Mouse (Mus musculus) embryo, embryonic 11.5 days (tissue): ENCODE measurements around the gene Cdk7.
"Not testable (repeated sequence)": the region's sequence is repeated elsewhere in the genome, so short reads cannot be mapped to it uniquely, and the experiment has no call there.

Experiments
- DNase-seq: peaks from one replicate; pipeline ENCODE4 v3.0.0-alpha.2; 2012; ENCODE audit warnings: low read depth, low spot score

Gene Cdk7

GRCm38 (mm10) chr13:100730861-100731176 lies at the start of gene Cdk7:
Gene Cdk7 (minus strand): TSS chr13:100730939.
- DNase-seq: peak; percentile 94

GRCm38 (mm10) chr13:100777491-100777890 lies 46.8 kb upstream of the Cdk7 start:
- DNase-seq: no peak

DNA sequence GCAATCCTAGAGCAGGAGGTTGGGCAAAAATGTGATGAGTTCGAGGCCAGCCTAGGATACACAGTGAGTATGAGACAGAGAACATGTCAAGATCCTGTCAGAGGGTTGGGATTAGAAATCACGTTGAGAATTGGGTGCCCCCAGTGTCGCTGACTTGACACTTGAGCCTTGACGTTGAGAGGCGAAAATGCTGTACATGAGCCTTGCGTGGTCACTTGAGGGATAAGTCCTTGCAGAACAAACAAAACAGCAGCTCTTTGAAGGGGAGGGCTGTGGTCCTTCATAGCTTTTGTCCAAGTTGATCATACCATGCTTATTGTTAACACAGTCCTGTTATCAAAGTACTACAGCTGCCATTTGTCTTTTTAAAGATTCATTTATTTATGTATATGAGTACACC lies 46.0 kb upstream of the Cdk7 start:
- DNase-seq: no peak

DNA sequence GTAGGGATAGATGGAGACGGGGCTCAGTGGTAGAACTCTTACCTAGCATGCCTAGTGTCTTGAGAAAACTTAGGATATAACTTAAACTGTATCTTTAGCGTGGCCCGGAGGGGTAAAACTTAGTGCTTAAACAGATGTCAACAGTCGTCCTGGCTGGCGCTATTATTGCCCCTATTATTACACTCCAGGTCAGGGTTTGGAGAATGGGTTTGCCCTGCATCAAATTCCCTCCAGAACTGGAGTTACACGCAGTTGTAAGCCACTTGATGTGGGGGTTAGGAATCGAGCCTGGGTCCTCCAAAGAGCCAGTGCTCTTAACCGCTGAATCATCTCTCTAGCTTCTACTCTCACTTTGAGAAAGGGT lies 45.3 kb upstream of the Cdk7 start:
- DNase-seq: no peak

DNA sequence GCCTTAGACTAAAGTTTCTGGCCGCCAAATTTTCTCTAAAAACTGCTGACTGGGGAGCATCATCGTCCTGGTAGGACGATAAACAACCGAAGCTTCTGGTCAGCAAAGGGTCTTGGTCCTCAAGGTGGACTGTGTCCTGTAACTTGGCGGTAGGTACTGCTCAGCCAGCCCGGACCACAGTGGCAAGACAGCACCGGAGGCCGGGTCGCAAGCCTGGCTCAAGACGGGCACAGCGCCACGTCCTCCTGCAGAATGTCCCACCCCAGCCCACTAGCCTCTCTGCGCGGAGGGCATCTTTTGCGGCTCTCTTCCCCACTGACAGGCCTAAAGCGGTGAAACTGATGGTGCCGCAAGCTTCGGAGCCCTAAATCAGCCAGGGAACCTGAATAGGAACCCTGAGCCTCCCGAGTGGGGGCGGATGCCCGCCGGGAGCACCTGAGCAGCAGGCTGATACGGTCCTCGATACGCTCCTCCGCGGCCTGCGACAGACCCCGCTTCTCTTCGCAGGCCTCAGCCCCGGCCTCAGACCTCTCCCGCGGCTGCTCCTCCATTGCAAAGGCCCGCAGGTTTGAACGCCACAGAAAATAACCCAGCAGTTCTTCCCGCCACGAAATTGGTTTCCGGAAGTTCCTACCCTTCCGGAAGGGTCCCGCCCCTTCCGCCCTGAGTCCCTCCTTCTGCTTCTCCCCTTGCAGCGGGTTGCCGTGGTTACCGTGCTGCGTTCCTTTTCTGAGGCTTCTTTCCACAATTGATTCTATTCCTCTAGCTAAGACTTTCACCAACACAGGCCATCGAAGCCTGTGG lies 44.7 kb upstream of the Cdk7 start, which contains the start of gene Cenph:
Cenph (minus strand) TSS at position 648 of the 804 bp plus-strand sequence.
- DNase-seq: peak; percentile 82

DNA sequence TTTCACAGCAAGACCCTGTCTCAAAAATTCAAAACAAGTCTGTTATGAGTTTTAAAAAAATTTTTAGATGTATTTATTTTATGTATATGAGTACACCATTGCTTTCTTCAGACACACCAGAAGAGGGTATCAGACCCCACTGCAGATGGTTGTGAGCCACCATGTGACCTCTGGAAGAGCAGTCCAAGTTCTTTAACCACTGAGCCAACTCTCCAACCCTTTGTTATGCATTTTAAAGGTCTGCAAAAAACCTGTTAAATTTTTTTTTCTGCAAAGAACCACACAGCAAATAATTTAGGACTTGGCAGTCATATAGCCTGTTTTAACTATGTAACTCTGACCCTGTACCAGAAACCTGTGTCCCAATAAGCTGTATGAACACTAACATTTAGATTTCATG lies 44.0 kb upstream of the Cdk7 start:
- DNase-seq: no peak

GRCm38 (mm10) chr13:100755329-100755728 lies 24.6 kb upstream of the Cdk7 start:
- DNase-seq: no peak

DNA sequence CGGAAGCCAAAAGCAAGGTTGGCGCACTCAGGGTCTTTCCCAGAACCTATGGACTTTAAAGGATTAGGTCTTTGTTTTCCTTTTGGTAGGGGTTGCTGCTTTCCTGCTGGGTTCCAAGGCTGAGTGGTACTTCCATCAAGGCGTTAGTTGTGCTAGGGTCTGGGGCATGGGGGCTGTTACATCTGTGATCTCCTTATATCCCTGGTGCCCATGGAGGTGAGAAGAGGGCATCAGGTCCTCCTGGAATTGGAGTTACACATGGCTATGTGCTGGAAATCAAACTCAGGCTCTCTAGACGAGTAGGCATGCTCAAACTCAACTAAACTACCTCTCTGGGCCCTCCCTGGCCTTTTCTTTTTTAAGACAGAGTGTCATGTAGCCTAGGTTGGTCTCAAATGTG lies 23.4 kb upstream of the Cdk7 start:
- no peak for DNase-seq

- no peak for DNase-seq
These were observed 22.3 kb upstream of the Cdk7 start for GRCm38 (mm10) chr13:100753011-100753410.

DNA sequence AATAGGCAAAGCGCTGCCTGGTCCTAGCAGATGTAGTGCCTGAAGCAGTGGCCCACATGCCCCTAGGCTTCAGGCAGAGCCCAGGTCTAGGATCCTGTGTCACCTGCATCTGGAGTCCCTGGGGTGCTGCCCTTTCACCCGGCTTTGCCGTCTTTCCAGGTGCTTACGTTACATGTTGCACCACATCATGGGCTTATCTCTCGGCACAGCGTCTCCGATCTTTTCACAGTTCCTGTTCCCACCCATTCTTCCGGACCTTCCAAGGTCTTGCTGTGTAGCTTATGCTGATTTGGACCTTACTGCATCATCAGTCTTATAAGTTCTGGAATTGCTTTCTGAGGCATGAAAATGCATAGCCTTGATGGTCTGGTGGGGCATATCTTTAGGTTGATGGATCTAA lies 21.8 kb upstream of the Cdk7 start:
- no peak for DNase-seq

DNA sequence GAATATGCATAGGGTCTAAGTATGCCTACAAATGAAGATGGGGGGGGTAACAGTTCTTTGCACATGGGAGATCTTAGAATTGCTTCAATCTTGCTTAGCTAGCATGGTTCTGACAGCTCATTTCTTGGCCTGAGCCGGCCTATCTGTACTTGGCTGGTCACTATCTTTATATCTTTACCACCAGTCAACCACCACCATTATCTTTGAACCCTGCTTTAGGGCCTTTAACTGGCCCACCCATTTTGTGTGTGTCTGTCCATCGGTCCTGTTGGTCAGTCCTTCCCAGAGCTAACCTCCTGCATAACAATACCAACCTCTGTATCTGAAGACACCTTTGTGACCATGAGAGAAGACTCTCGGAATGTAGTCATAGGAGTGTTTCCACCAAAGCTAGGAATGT lies 20.7 kb upstream of the Cdk7 start:
- DNase-seq: no peak

DNA sequence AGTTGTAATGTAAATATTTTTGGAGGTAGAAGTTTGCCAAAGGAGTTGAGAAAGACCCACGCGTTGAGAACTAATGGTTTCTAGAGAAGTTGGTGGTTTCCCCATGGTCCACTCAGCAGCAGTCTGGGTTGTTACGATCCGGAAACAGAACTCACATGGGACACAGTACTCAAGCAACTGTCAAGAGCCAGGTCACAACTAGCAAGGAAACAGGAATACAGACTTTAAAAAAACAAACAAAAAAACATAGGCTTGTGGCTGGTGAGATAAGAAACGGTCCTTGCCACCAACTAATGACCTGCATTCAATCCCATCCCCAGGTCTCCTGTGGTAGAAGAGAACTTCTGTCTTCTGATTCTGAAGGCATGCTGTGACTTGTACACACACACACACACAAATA lies 20.1 kb upstream of the Cdk7 start:
- no peak for DNase-seq

DNA sequence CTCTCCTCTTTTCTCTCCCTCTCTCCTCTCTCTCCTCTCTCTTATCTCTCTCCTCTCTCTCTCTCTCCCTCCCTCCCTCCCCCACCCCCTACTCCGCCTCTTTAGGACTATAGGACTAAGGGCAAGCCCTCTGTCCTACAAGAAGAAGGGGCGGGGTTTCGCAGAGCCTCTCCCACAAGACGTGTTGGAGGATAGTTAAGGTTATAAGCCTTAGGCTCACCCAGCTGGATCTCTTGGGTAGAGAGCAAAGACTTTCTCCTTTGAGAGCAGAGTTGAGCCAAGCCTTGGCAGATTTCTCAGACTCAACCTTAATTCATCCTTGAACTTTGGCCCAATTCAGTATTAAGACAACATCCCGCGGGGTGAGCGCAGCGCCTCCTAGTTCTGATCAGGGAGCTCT lies 17.9 kb upstream of the Cdk7 start:
- no peak for DNase-seq

GRCm38 (mm10) chr13:100746090-100746489 lies 15.4 kb upstream of the Cdk7 start:
- DNase-seq: no peak

- peak; percentile 83 for DNase-seq
These were observed 13.5 kb upstream of the Cdk7 start, which contains the start of gene Mrps36 for GRCm38 (mm10) chr13:100744036-100744744. Gene Mrps36 (minus strand): TSS chr13:100744659.

GRCm38 (mm10) chr13:100743346-100744035 lies 12.8 kb upstream of the Cdk7 start:
- no peak for DNase-seq

- no peak for DNase-seq
These were observed 12.1 kb upstream of the Cdk7 start for GRCm38 (mm10) chr13:100742831-100743230.

DNA sequence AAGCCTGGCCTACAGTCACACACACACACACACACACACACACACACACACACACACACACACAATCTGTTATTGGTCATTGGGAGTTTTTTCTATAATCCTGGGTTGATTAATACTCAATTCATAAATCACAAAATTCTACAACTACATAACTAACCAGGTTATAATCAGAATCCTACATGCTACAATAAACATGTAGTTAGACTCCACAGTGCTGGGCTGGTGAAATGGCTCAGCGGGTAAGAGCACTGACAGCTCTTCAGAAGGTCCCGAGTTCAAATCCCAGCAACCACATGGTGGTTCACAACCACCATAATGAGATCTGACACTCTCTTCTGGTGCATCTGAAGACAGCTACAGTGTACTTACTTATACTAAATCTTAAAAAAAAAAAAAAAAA lies 2.0 kb upstream of the Cdk7 start:
- no peak for DNase-seq

DNA sequence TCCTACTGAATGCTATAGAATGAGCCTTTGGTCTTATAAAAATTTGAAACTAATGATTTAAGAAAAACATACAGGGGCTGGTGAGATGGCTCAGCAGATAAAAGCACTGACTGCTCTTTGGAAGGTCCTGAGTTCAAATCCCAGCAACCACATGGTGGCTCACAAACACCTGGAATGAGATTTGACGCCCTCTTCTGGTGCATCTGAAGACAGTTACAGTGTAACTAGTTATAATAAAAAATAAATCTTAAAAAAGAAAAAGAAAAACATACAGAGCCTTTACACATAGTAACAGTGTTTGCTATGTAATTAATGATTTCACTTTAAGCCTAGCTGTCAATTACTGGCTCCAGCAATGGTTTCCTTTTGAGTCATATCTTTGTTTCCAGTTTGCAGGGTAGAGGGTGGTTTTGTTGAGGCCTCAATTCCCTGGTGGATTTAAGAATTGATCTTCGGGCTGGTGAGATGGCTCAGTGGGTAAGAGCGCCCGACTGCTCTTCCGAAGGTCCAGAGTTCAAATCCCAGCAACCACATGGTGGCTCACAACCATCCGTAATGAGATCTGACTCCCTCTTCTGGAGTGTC lies 815 bp upstream of the Cdk7 start:
- DNase-seq: not testable (repeated sequence)

DNA sequence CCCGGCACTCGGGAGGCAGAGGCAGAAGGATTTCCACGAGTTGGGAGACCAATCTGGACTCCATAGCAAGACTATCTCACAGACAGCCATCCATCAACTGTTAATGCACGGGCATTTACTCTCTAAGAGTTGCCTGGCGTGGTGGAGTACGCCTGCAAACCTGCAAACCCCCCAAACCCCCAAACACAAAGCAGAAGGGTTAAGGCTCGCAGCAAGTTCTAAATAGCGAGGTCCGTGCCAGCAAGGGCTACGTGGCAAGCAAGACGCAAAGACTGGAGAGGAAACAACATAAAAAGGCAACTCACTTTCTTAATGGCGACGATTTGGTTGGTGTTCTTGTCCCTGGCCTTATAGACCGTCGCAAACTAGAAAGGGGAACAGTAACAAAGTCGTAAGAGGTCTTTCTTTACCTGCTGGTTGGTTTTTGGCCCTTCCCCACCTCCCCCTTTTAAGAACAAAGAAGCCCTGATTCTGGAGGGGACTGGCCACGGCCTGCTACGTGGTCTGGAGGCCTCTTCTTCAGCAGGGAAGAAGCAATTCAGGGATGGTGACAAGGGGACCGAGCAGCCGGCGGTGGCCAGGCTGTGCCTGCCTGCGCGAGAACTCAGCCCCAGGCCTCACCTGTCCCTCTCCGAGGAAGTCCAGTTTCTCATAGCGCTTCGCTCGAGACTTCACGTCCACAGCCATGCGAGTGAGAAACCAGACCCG lies 432 bp downstream of the Cdk7 start:
- no peak for DNase-seq

DNA sequence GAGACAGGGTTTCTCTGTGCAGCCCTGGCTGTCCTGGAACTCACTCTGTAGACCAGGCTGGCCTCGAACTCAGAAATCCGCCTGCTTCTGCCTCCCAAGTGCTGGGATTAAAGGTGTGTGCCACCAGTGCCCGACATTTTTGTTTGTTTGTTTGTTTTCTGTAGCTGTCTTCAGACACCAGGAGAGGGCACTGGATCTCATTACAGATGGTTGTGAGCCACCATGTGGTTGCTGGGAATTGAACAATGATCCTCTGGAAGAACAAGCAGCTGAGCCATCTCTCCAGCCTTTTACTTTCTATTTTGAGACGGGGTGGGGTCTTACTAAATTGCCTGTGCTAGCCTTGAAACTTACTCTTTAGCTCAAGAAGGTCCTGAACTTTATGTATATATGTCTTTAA lies 2.2 kb downstream of the Cdk7 start:
- DNase-seq: not testable (repeated sequence)

DNA sequence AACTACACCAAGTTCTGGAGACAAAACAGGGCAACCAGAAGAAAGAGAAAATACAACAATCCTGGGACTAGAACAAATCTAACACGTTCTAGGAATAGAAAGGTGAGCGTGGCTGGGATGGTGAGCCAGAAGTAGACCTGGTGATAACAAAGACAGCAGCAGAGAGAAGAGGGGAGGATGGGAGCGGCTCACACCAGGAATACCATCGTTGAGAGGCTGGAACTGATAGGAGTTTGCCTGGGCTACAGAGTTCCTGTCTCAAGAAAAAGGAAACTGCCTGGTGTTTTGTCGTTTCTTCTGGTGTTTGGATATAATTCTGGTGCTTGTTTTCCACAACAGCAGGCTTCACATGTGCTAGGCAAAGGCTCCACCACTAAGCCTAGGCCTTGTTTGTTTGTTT lies 2.7 kb downstream of the Cdk7 start:
- no peak for DNase-seq
